Mouse (Mus musculus) colon, adult 2 months (tissue): ENCODE data around the gene Gpr143. TPM values are rescaled to one million over a fixed set of nuclear protein-coding genes. Genes with fewer than 3 reads are reported as not detected.

ENCODE experiments used
- polyA plus RNA-seq: library from polyadenylated mRNA; depleted of rRNA; stranded (reverse); fragments of >200 nt; gene quantifications from 2 replicates; pipeline ENCODE4 v1.2.3, GENCODE M21; 2012; rRNA removed

Gene Gpr143
- not detected in 2 replicates for polyA plus RNA-seq

DNA sequence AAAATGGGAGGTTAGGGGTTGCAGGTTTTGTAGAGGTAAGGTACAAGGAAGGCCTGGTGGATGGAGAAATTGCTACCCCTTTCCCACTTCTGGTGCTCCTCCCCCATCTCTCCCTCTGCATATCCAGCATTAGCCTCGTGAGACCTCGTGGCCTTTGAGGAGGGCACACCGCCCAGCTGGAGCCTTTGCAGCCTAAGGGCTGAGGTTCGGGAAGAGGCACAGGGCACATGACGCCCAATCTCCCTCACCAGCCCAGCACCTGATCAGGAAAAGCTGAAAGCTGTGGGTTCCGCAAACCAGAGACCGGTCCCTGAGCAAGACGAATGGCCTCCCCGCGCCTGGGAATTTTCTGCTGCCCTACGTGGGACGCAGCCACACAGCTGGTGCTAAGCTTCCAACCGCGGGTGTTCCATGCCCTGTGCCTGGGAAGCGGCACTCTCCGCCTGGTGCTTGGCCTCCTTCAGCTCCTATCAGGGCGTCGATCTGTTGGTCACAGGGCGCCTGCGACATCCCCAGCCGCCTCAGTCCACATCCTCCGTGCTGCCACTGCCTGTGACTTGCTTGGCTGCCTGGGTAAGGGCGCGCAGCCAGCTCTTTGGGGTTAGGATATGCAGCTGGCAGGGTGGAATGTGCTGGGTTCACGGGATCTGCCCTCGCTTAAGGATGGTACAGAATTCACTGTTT is at the start of gene Gpr143:
Gpr143 (plus strand) TSS at position 202 of the 684 bp plus-strand sequence.

DNA sequence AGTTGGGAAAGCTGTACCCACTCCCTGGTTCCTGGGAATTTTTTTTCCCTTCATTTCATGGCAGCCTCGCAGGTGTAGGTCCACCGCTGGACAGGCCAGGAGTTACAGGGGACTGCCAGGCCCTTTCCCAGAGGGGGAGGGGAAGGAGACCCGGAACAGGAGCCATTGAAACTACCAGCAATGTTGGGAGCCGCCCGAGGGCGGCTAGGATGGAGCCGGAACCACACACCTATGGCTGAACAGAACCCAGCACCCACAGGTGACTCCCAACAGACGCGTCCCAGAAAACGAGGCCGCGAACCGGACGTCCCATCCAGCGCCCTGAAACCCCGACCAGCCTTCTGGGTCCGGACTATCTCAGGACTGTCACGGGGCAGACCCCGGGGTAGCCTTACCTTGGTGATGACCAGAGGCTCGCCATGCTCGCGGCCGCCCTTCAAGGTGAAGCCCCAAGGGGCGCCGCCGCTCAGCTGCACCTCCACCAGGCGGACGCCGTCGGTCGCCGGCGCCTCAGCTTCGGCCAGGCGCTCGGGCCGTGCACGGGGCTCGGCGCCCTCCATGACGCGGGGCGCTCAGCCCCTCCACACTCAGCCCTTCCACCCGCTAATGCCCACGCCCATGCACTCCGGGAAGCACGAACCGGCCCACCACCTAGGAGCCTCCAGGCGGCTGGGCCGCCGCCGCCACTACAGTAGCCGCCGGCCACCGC is 12.7 kb upstream of the Gpr143 start, which contains the start of gene Shroom2:
Shroom2 (minus strand) TSS at position 575 of the 709 bp plus-strand sequence.

Other genes with a start within 250 kb of the Gpr143 start
- gene Cldn34a, start 218.6 kb upstream of the Gpr143 start, polyA plus RNA-seq: not detected in 2 replicates
- gene Shroom2, start 12.5 kb upstream of the Gpr143 start, polyA plus RNA-seq: 6.8 and 8.4 TPM in 2 replicates
- gene Usp51, start 224.5 kb downstream of the Gpr143 start, polyA plus RNA-seq: 0.19 TPM in 1 of 2 replicates, not detected in the other